9 mouse cellular contexts compared by ENCODE assay signal in genomic region chr8:106378501-106379048, GRCm38 (mm10). TPM values are rescaled to one million over a fixed set of nuclear protein-coding genes. Genes with fewer than 3 reads are reported as not detected.
DNase-seq lines count a peak whose midpoint lies in the region; ATAC-seq and TF ChIP-seq lines count a peak whose summit lies in the region.
"Had no signal": no experiment of that assay in that cellular context is flagged by ENCODE, and none has a peak within 500 bp of the region (broad histone marks: within the 10 kb centered on the region; RNA-seq: fewer than 3 reads in every experiment).

No protein-coding gene starts in this region.

- intact Hi-C loops in left cerebral cortex, postnatal 36 days (cut with DNase I), result no loop called here

- no peak overlapping the region for H3K4me2 ChIP-seq in intestine, postnatal 0 days (replicated peaks; ENCODE audit: low read depth)

- H3K4me3 ChIP-seq in heart, embryonic 10.5 days, result no peak overlapping the region
- no peak overlapping the region for H3K4me3 ChIP-seq in intestine, postnatal 0 days (ENCODE audit: low read depth, low read length)
- H3K4me3 ChIP-seq in thymus, adult 2 months (ENCODE audit: control insufficient read depth, insufficient read depth, low read length), result no peak overlapping the region

- TF ChIP-seq CTCF in intestine, postnatal 0 days (IDR thresholded peaks at IDR 0.05; ENCODE audit: low read depth), result no peak
- no peak for TF ChIP-seq CTCF in thymus, adult 2 months (IDR thresholded peaks at IDR 0.05; ENCODE audit: borderline replicate concordance, control insufficient read depth, extremely low read depth, insufficient read depth, low read length, poor library complexity)

- no peak for TF ChIP-seq POLR2A in thymus, adult 2 months (IDR thresholded peaks at IDR 0.05; ENCODE audit: control insufficient read depth, extremely low read depth, insufficient read depth, low read length, poor library complexity)

- peak; percentile 97 for ATAC-seq in intestine, postnatal 0 days
- ATAC-seq: activated CD4-positive, CD25-positive, alpha-beta regulatory T cell, adult 4 months had no signal

- H3K27me3 ChIP-seq in heart, embryonic 10.5 days (ENCODE audit: insufficient read depth, poor library complexity, severe bottlenecking), result 0 out of 2 replicates have a peak, but pooled peaks cover 2% of the 10 kb centered on the region
- no peaks in the 10 kb centered on the region for H3K27me3 ChIP-seq in intestine, postnatal 0 days (replicated peaks; ENCODE audit: control insufficient read depth, insufficient read depth, low read length)
- H3K27me3 ChIP-seq in thymus, adult 2 months (ENCODE audit: control insufficient read depth, insufficient read depth, low read length), result no peaks in the 10 kb centered on the region

- no peaks in the 10 kb centered on the region for H3K9me3 ChIP-seq in heart, embryonic 10.5 days
- no peaks in the 10 kb centered on the region for H3K9me3 ChIP-seq in intestine, postnatal 0 days (ENCODE audit: control insufficient read depth)

- WGBS in heart, embryonic 10.5 days, result 32% methylated on average over 6 of the region's 7 CpGs
- 28% methylated on average over 7 of the region's 7 CpGs for WGBS in intestine, postnatal 0 days
- 83% methylated on average over 7 of the region's 7 CpGs for WGBS in thymus, adult 2 months

- H3K27ac ChIP-seq in heart, embryonic 10.5 days, result peak overlapping the region; percentile 2; the same call in 1 of the 2 replicates
- H3K27ac ChIP-seq in intestine, postnatal 0 days (ENCODE audit: low read depth, low read length), result peak overlapping the region; percentile 52
- no peak overlapping the region for H3K27ac ChIP-seq in thymus, adult 2 months (ENCODE audit: control insufficient read depth, insufficient read depth, low read length)

- H3K9ac ChIP-seq in intestine, postnatal 0 days (ENCODE audit: low read depth, low read length), result no peak overlapping the region

- peak; percentile 44 for DNase-seq in cerebellum, postnatal 10 days
- DNase-seq in cerebellum, postnatal 4 days (ENCODE audit: low spot score in 2 of 2), result no peak
- DNase-seq in MN1 (ENCODE audit: low spot score), result peak; percentile 36
- DNase-seq in heart, embryonic 10.5 days (ENCODE audit: low spot score), result peak; percentile 81
- DNase-seq in left cerebral cortex, postnatal 36 days (ENCODE audit: low spot score in 2 of 2), result no peak
- DNase-seq in kidney, postnatal 10 days, result no peak
- no peak for DNase-seq in thymus, adult 2 months

- no peaks in the 10 kb centered on the region for H3K36me3 ChIP-seq in heart, embryonic 10.5 days
- H3K36me3 ChIP-seq in intestine, postnatal 0 days (ENCODE audit: control insufficient read depth, insufficient read depth), result no peaks in the 10 kb centered on the region
- no peaks in the 10 kb centered on the region for H3K36me3 ChIP-seq in thymus, adult 2 months (ENCODE audit: control insufficient read depth, insufficient read depth, low read length)

- H3K4me1 ChIP-seq in heart, embryonic 10.5 days, result peaks cover 28% of the 10 kb centered on the region
- H3K4me1 ChIP-seq in intestine, postnatal 0 days (replicated peaks; ENCODE audit: control insufficient read depth, insufficient read depth, low read length), result no peaks in the 10 kb centered on the region
- no peaks in the 10 kb centered on the region for H3K4me1 ChIP-seq in thymus, adult 2 months (replicated peaks; ENCODE audit: control insufficient read depth, insufficient read depth, low read length)

RNA-seq across cellular contexts. Expression of gene Zfp90, which starts 36.6 kb away (rescaled TPM):
- polyA plus RNA-seq in heart, embryonic 10.5 days (2016; fragmentation: Nextera tagmentation; extraction: Ambion mirVana), result 12.5 and 19.3 TPM in 2 replicates
- 5.6 and 6.6 TPM in 2 replicates for polyA plus RNA-seq in intestine, postnatal 0 days (2015; fragmentation: Nextera tagmentation; extraction: Ambion mirVana)
- total RNA-seq in left cerebral cortex, postnatal 36 days (2021), result 10 to 100 TPM; 11.1 to 11.7 TPM
- 4.1 and 4.7 TPM in 2 replicates for polyA plus RNA-seq in thymus, adult 2 months (2012; rRNA removed)

RNA-seq across cellular contexts. Expression of gene Smpd3, which starts 40.8 kb away (rescaled TPM):
- 3.8 and 4.4 TPM in 2 replicates for polyA plus RNA-seq in heart, embryonic 10.5 days (2016; fragmentation: Nextera tagmentation; extraction: Ambion mirVana)
- polyA plus RNA-seq in intestine, postnatal 0 days (2015; fragmentation: Nextera tagmentation; extraction: Ambion mirVana), result 10.6 and 11.8 TPM in 2 replicates
- total RNA-seq in left cerebral cortex, postnatal 36 days (2021), result 10 to 100 TPM; 59.2 to 69.9 TPM
- 3.6 and 3.8 TPM in 2 replicates for polyA plus RNA-seq in thymus, adult 2 months (2012; rRNA removed)
- polyA plus RNA-seq: activated CD4-positive, CD25-positive, alpha-beta regulatory T cell, adult 4 months had no signal

Comparison
In these comparisons a context has a peak if more than half of its experiments do, and no peak if none do; other contexts are left out.
1. DNase-seq: peak in cerebellum, postnatal 10 days (2 of 2), MN1 (single experiment) and heart, embryonic 10.5 days (single experiment); none in cerebellum, postnatal 4 days (0 of 2), left cerebral cortex, postnatal 36 days (0 of 2), kidney, postnatal 10 days (single experiment) and thymus, adult 2 months (single experiment).